Mouse (Mus musculus): ENCODE measurements around the gene Mms19.

GRCm38 (mm10) chr19:42026158-42026557 lies 45.2 kb upstream of the Mms19 start:
- TF ChIP-seq POLR2A (IDR thresholded peaks at IDR 0.05; ENCODE audit: extremely low read depth, insufficient read depth, low read length) (no peak), CTCF (IDR thresholded peaks at IDR 0.05; ENCODE audit: low read depth, low read length) (peak; percentile 99)
